Mouse (Mus musculus): ENCODE results near the gene Tmem120b.

The Tmem120b gene

DNA sequence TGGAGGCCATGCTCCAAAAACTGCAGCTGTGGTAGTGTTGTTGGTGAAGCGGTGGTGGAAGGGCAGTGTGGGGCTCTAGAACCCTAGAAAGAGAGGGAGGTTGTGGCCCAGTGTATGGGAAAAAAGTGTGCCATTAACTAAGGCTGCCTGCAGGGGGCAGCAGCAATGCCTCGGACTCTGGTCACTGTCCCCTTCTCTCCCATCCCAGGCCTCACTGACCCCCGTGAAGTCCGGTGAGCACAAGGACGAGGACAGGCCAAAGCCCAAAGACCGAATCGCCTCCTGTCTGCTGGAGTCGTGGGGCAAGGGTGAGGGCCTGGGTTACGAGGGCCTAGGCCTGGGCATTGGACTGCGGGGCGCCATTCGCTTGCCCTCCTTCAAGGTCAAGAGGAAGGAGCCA is 88.5 kb downstream of the Tmem120b start:
- no peak for DNase-seq (ENCODE audit: low spot score in 2 of 2)

- no peak for DNase-seq (ENCODE audit: low spot score in 2 of 2)
Measured at GRCm38 (mm10) chr5:123157972-123158371, 89.8 kb downstream of the Tmem120b start.

GRCm38 (mm10) chr5:123159446-123159845 is 91.2 kb downstream of the Tmem120b start:
- DNase-seq (ENCODE audit: low spot score in 2 of 2) = no peak

DNA sequence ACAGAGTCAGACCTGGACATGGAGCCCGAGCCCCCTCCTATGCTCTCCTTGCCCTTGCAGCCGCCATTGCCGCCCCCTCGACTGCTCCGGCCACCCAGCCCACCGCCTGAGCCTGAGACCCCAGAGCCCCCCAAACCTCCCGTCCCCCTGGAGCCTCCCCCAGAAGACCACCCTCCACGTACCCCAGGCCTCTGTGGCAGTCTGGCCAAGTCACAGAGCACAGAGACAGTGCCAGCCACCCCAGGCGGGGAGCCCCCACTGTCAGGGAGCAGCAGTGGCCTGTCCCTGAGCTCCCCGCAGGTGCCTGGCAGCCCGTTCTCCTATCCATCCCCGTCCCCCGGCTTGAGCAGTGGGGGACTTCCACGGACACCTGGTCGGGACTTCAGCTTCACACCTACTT is 91.7 kb downstream of the Tmem120b start:
- DNase-seq (ENCODE audit: low spot score in 2 of 2) = no peak

DNA sequence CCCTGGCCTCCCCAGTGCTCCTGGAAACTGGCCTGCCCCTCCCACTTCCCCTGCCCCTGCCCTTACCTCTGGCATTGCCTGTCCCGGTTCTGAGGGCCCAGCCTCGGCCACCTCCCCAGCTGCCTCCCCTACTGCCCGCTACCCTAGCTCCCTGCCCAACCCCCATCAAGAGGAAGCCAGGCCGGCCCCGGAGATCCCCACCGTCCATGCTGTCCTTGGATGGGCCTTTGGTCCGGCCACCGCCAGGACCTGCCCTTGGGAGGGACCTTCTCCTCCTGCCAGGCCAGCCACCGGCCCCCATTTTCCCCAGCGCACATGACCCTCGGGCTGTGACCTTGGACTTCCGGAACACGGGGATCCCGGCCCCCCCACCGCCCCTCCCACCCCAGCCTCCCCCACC is 92.1 kb downstream of the Tmem120b start:
- DNase-seq (ENCODE audit: low spot score in 2 of 2) = no peak

DNA sequence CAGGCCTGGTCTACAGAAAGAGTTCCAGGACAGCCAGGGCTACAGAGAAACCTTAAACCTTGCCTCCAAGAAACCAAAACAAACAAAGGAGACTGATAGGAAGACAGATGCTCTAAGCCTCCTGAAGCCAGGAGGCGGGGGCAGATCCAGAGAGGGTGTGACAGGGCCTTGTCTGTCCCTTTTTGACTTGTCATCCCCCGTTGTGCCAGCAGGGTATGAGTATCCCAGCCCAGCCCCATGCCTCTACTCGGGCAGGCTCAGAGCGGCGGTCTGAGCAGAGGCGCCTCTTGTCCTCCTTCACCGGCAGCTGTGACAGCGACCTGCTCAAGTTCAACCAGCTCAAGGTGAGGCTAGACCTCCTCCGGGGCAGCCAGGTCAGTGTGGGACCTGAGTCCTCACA is 94.7 kb downstream of the Tmem120b start:
- DNase-seq (ENCODE audit: low spot score in 2 of 2) = no peak

DNA sequence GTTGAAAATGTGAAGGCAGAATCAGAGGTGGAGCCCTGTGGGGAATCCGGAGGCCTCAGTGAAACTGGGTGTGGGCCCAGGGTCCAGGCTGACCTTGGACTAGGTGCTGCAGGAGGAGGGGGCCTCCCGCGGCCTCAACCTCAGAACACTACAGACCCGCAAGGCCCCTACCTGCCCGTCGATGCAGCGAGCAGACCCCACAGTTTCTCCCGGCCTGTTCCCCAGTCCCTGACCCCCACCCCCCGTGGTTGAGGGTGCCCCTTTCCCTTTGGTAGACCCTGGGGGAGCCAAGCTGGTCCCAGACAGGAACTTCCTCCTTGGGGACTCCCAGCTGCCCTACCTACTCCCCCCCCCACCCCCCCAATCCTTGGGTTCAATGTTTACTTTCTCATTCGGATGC is 98.2 kb downstream of the Tmem120b start:
- DNase-seq (ENCODE audit: low spot score in 2 of 2) = no peak

Data from right cerebral cortex, postnatal 36 days (tissue).